Mouse (Mus musculus) gastrocnemius, postnatal 36 days (tissue): ENCODE data around the gene Dapk2. TPM values are rescaled to one million over a fixed set of nuclear protein-coding genes. Genes with fewer than 3 reads are reported as not detected.

ENCODE experiments used
- DNase-seq, 2 experiments: peaks; one replicate each; pipeline ENCODE4 v3.0.0; 2022
- intact Hi-C: fragments of 180-260 bp; cut with DNase I; formaldehyde crosslinking; loops from one replicate; pipeline ENCODE4 v1.15.1; 2025
- total RNA-seq, 2 experiments: library from RNA; stranded (reverse); gene quantifications; 2 replicates each; pipeline ENCODE4 v1.2.3; 2021

Gene Dapk2
- total RNA-seq, 2 experiments from 2014 or later: 21.6 to 24.0 TPM

DNA sequence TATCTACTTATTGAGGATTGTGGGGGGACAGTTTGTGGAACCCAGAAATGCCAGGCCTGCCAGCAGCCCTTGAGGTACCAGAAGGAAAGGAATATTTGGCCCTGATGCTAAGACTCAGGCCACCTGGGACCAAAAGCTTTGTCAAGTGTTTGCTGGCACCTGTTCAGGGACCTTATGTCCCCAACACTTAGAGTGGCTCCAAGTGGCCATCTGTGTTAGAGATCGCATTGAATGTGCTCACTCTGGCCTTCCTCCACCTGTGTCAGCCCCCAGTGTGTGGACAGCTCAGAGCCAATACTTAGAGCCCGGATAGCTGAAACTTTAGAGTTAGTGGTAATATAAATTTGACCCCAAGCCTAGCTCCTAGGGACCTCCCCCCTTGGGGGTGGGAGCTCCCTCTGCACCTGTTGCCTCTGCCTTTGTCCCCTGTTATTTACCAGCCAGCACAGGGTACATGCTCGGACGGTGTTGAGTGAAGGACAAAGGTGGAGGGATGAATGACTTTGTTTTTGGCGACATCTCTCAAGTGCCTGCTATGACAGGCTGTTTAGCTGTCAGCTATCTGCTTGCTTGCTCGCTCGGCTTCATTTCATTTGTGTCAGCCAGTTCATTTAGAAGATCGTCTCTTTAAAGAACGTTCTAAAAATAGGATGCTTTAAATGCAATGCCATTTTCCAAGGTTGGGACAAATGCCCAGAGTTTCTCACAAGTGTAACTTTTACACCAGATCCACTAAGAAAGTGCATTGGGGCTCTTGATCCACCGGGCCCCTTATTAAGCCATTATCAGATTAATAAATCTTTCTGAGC lies 61.1 kb downstream of the Dapk2 start:
- intact Hi-C loops: no loop called here
- DNase-seq: peak in 1 of 2 experiments; percentile 39

DNA sequence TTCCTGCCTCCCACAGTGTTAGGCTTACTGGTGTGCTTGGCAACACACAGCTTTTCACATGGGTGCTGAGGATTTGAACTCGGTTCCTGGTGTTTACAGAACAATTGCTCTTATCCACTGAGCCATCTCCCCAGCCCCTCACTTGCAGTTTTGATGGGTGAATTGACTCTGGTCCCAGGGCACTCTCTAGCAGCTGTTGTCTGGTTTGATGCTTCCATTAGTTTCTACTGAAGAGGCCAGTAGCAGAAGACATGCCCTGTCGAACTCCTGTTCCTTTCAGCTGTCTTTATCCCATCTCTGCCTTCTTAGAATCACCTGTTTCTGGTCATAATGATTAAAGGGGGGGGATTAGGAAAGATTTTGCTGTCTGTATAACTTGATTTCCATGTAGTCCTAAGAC lies 65.8 kb downstream of the Dapk2 start:
- intact Hi-C loops: loop anchor here (5.0 kb wide), 1 partner anchor 43 kb away; no protein-coding TSS in a partner anchor

GRCm38 (mm10) chr9:66225737-66226485 lies 67.9 kb downstream of the Dapk2 start:
- intact Hi-C loops: no loop called here
- DNase-seq: no peak

More for the DNA sequence above, 65.8 kb downstream of the Dapk2 start:
- DNase-seq: no peak

- intact Hi-C loops: no loop called here
- DNase-seq: no peak
Measured at GRCm38 (mm10) chr9:66228456-66229151, 70.6 kb downstream of the Dapk2 start.

DNA sequence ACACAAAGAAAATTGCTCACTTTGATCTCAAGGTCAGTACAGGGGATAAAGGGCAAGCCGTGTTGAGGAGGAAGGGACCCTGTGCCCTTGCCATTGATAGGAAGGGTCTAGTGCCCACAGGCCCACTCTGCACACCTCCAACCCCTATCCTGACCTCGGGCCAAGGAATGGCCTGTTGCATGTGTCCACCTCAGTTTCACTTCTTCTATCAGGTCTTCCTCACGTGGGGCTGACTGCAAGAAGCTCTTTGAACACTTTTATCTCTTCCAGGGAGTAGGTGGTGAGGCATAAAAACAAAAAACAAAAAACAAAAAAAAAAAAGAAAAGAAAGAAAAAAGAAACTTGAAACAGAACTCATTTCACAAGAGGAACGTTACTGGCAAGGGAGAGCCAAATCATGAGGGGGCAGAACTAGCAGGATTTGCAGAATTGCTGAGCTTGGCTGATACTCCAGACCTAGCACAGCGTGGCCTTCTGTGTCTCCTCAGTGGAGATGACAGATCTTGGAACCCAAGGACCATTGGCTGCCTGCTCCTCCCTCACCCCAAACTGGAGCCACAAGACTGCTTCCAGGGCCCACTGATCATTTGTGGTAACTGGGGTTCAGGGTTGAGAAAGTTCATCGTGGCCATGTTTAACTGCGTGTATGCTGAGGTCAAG lies 73.9 kb downstream of the Dapk2 start:
- intact Hi-C loops: no loop called here
- no peak for DNase-seq

DNA sequence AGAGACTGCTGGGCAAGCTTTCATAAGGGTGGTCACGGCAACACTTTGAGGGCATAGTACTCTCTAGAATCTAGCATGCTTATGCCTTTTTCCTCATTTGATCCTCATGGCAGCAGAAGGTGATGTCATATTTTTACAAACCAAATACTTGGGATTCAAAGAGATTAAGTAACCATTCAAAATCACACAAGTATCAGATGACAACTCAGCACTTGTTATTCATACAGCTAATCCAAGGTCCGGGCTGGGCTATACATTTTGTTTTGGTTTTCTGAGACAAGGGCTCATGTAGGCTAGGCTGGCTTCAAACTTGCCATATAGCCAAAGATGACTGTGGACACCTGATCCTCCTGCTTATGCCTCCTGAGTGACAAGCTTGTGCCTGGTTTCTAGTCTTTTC lies 78.6 kb downstream of the Dapk2 start:
- intact Hi-C loops: no loop called here
- DNase-seq: no peak

- intact Hi-C loops: no loop called here
- no peak for DNase-seq
Measured at GRCm38 (mm10) chr9:66237742-66238141, 79.7 kb downstream of the Dapk2 start.

- DNase-seq: no peak
- intact Hi-C loops: no loop called here
Measured at GRCm38 (mm10) chr9:66239173-66239572, 81.2 kb downstream of the Dapk2 start.

DNA sequence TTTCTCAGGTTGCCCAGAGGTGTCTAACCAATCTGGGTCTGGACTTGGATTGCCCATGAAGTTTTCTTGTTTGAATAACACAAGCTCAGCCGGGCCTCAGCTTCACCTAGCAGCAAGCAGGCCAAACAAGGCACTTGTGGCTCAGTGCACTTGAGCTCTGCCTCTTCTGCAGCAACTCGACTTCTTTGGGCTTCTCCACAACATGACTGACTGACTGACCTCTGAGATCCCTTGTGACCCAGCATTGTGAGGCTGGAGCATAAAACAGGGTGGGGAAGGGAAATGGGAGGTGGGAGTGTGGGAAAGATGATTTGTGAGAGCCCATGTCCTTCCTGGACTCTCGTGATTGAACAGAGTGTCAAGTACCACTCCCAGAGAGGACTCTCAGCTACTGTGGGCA lies 81.7 kb downstream of the Dapk2 start:
- intact Hi-C loops: loop anchor here (5.0 kb wide), 1 partner anchor 82 kb away; the partner anchor contains the start of gene Dapk2
- DNase-seq: no peak

- peak in 1 of 2 experiments; percentile 40 for DNase-seq
- intact Hi-C loops: loop anchor here (5.0 kb wide), 1 partner anchor 83 kb away; the partner anchor contains the start of gene Dapk2
Measured at GRCm38 (mm10) chr9:66240493-66240892, 82.5 kb downstream of the Dapk2 start.

DNA sequence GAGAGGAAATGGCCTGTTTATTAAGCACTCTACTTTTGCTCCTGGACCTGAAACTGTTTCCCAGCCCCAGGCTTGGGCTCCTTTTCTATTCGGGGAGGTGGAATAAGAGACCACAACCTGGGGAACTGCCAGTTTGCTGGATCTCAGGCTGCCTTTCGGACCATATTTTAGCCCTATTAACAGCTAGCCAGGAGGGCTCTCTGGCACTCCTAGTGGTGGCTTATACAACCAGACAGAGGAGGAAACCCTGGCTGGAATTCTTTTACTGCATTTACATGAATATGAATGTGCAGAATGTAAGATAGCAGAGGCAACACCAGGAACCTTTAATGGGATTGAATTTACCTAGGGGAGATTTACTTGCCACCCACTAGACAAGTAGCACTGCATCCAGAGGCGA lies 83.0 kb downstream of the Dapk2 start:
- peak in 1 of 2 experiments; percentile 41 for DNase-seq
- intact Hi-C loops: loop anchor here (5.0 kb wide), 1 partner anchor 84 kb away; the partner anchor contains the start of gene Dapk2

GRCm38 (mm10) chr9:66241722-66242121 lies 83.7 kb downstream of the Dapk2 start:
- intact Hi-C loops: loop anchor here (5.0 kb wide), 1 partner anchor 84 kb away; the partner anchor contains the start of gene Dapk2
- no peak for DNase-seq

- peak; percentile 41 for DNase-seq
- intact Hi-C loops: loop anchor here (5.0 kb wide), 1 partner anchor 86 kb away; the partner anchor contains the start of gene Dapk2
Measured at GRCm38 (mm10) chr9:66243240-66243639, 85.2 kb downstream of the Dapk2 start.

GRCm38 (mm10) chr9:66244079-66244478 lies 86.1 kb downstream of the Dapk2 start:
- no peak for DNase-seq
- intact Hi-C loops: loop anchor here (5.0 kb wide), 1 partner anchor 87 kb away; the partner anchor contains the start of gene Dapk2

DNA sequence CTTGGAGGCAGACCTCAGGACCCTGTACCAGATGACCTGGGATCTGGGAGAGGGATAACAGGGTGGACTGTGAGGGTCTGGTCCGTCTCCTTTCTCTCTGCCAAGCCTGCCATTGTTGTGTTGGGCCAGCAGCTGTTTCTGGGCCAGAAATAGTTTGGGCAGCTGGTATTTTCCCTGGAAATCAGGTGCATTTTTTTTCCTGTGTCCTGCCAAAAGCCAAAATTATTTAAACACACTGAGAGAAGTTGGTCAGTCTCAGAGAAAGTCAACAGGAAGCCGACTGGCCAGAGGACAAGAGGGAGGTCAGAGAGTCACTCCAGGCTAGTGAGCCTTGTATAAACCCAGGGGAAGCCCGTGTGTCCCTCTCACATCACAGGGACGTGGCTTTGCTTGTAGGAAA lies 87.7 kb downstream of the Dapk2 start:
- intact Hi-C loops: no loop called here
- DNase-seq: no peak

DNA sequence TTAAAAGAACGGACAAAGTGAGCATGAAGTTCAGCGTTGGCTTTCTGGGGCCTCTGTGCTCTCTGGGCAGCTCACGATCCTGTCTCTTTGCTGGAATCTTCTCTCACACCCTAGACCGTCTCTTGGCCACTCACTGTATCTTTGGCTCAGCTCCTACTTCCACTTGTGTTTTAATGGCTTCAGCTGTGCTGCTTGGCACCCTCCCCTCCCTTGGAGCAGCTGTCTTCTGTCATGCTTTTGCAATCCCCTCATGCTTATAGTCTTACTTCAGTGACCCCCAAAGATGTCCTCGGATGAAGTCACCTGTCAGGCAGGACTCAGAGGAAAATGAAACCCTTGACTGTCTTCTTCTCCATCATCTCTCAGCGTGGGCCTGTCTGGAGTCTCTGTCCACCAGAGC lies 91.3 kb downstream of the Dapk2 start:
- intact Hi-C loops: no loop called here
- peak in 1 of 2 experiments; percentile 59 for DNase-seq

DNA sequence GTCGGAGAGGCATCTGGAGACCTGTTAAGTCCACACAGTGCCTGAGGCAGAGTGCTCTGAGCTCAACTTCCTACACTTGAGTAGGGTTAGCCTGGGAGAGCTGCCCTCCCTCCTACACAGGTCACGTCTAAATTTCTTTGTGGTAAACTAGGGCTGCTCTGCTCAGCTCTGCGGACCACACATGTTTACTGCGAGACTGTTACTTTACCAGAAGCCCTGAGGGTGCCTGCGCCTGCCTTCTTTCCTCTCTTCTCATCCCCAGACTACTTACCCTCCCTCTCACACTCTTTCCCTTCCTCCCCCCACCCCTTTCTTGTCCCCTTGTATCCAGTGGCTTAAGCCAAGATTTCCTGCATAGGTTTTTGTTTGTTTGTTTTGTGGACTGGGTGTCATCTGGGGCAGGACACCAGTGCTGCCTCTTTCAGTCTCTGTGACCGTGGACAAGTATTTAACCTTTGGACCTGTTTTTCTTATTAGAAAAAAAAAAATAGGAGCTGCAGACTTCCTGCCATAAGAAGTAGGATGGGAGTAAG lies 93.2 kb downstream of the Dapk2 start:
- intact Hi-C loops: no loop called here
- no peak for DNase-seq

DNA sequence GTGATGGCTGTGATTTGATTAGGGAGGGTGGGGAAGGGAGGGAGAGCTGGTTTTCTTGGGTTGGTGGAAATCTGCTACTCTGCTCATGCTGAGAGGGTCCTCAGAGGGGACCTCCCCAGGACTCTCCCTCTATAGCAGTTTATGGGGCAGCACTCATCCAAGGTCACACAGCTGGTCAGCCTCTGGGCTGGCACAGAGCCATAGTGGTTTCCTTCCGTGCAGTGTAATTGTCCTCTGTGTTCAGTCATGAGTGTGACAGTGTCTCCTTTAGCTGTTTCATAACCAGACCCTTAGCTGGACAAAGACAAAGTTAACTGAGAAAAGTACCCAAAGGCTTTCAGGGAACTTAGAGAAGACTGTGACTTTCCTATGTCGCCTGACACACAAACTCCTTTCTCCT lies 103.7 kb downstream of the Dapk2 start:
- intact Hi-C loops: no loop called here
- peak in 1 of 2 experiments; percentile 10 for DNase-seq

DNA sequence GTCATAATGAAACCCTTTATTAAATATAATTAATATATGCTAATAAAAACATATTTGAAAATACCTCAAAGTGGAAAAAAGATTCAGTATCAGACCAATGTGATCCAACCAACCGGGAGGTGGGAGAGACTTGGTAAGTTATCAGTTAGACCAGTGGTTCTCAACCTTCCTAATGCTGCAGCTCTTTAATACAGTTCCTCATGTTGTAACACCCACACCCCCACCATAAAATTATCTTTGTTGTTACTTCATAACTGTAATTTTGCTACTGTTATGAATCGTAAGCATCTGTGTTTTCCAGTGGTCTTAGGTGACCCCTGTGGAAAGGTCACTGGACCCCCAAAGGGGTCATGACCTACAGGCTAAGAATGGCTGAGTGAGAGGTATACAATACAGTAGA lies 105.7 kb downstream of the Dapk2 start:
- intact Hi-C loops: no loop called here
- no peak for DNase-seq

GRCm38 (mm10) chr9:66265645-66266044 lies 107.6 kb downstream of the Dapk2 start:
- no peak for DNase-seq
- intact Hi-C loops: loop anchor here (5.0 kb wide), 2 partner anchors 43 to 108 kb away; partner anchors contain the start of gene Dapk2
